Mouse (Mus musculus) ovary, adult 18-20 months (tissue): ENCODE measurements around the gene Ola1.

Experiments used
- DNase-seq: peaks from one replicate; pipeline ENCODE4 v3.0.0; 2022; ENCODE audit warnings: low spot score, mixed read lengths

Ola1 gene

DNA sequence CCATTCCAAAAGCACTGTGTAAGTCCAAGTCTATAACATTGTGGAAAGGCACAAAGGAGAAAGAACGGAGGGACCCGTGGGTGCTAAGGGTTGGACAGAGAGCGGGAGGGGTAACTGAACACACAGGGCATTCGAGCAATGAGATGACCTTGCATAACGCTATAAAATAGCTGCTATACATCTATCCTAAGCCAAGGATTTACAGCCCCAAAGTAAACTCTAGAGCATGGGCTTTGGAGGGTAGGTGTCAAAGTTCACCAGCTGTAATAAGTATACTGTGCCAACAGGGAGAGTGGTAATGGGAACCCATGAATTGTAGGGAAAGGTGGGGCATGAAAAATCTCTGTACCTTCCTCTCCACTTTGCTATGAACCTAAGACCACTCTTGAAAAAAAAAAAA, at the start of gene Ola1:
Gene Ola1, minus strand, starts transcription at position 12 of the 400 bp plus-strand sequence.
- DNase-seq = no peak

DNA sequence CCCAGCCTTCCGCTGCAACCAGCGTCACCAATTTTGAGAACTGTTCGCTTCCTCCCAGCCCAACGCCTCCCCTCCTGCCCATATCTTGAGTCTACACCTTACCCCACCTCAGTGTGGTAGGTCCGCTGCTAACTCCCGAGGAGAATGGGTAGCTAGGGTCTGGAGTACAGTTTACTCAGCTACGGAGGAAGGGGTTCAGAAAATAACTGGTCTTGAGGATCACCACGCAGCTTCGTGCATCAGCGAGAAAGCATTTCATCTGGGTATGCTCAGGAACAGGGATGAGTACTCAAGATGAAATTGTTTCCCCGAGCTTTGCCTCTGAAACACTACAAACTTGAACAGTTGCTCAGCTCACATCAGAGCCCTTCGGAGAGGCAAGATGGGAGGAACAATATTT, 49.6 kb upstream of the Ola1 start:
- no peak for DNase-seq

DNA sequence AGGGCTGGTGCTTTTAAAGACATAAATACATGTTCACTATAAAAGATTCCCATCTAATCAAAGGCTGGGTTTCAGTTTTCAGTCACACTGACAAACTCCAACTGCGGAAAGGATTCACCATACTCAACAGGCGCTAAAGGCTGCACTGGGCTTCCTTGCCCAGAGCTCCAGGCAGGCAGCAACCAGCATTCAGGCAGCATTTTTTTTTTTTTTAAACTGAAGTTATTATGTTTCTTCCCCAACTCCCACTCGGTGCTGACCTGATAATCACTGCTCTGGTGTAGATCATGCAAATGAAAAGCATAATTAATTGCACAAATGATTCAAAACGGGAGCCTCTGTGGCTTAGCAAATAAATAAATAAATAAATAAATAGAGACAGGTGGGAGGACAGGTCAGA, 49.1 kb upstream of the Ola1 start:
- DNase-seq = no peak

DNA sequence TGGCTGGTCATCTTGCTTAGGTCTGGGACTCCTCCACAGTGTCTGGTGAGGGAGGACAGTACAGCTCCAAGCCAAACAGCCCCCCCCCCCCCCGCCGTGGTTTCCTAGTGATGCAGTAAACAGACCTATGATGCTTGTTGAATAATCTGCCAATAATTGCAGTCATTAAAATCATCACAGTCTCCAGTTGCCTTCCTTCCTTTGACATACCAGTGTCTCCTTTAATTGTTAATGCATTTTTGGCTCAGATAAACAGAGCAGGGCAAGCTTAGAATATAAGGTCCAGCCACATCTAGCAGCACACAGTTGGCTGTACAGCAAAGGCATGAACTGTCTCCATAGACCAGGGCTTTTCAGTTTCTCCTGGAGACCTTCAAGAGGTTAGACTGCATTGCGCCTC, 48.5 kb upstream of the Ola1 start:
- DNase-seq = no peak

DNA sequence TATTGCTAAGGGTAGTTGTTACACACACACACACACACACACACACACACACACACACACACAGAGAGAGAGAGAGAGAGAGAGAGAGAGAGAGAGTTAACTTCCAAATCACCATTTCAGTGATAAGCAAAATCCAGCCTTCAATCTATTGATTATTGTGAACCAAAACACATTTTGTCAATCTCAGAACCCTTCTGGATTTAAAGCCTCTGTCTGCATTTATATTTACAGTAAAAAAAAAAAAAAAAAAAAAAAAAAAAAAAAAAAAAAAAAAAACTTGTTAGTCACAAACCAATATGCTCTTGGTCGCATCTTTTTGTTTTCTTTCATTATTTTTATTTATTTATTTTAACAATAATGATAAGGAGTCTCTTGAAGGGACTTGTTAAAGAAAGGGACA, 47.9 kb upstream of the Ola1 start:
- no peak for DNase-seq

DNA sequence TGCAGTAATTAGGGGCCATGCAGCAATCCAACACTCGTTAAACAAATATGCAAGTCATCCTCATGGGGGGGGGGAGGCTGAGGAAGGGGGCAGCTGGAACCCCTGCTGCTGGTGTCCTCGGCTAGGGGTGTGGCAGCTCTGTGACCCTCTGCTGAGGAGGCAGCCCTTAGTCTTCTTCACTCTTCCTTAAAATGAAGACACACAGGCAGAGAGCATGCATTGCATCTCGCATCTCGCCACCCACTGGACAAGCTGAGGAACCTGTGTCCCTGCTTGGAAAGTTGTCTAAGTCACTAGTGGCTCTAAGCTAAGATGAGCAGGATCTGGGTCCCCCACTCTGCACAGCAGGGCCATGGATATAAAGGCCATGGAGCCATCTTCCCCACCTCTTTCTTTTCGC, 47.3 kb upstream of the Ola1 start:
- DNase-seq = no peak

DNA sequence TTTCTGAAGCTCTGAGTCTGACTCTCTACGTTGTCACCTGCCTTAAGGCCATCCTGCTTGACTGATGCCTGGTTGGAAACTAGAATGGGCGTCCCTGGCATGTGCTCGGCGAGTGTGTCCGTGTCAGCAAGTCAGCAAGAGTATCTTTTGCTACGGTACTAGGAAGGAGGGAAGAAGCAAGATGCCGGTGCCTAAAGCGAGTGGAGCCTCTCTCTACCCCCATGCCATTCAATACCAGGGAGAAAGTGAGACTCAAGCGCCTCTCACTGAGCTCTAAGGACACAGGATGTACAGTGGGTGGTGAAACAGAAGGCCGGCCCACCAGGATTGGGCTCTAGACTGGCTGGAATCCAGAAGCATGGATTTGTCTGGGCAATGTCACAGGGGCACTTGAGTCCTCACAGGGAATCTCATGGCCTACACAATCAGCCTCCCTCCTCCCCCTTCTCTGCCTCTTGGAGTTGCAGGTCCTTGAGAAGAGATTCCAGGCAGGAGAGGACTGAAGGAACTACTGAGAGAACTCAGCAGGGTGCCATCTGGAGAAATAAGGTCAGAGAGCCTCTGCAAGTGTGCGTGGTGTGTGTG, 46.0 kb upstream of the Ola1 start:
- no peak for DNase-seq

DNA sequence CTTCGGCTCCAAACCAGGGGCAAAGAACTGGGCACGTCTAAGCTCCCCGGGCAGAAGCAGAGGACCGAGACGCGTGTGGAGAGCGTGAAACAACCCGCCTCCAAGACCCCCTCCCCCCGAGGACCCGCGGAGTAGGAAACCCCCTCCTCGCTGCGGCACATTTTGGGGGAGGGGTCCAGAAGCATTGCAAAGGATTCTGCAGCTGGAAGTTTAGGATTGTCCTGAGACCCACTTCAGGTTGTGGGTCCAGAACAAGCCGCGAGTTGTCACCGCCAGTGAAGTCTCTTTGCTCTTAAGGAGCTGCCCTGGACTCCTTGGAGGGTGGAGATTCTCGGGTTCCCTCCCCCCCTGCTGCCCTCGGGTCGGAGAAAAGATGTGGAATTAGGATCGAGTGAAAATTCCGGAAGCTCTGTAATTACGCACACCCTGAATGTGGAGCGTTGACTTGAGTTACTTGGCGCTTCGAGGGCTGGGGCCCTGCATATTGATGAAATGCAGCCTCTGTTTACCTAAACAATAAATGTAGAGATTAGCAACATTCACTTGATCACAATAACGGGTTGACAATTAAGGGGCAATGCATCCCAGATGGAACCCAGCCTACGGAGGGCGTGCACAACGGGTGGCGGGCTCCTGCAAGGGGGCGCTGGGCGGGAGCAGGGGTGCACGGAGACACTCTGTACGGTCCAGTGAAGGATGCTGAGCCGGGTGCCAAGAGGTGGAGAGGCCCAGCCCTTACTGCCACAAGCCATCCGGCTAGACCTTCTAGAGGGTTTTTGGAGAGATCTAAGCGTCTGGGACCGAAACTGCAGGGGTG, 45.3 kb upstream of the Ola1 start:
- DNase-seq = no peak

DNA sequence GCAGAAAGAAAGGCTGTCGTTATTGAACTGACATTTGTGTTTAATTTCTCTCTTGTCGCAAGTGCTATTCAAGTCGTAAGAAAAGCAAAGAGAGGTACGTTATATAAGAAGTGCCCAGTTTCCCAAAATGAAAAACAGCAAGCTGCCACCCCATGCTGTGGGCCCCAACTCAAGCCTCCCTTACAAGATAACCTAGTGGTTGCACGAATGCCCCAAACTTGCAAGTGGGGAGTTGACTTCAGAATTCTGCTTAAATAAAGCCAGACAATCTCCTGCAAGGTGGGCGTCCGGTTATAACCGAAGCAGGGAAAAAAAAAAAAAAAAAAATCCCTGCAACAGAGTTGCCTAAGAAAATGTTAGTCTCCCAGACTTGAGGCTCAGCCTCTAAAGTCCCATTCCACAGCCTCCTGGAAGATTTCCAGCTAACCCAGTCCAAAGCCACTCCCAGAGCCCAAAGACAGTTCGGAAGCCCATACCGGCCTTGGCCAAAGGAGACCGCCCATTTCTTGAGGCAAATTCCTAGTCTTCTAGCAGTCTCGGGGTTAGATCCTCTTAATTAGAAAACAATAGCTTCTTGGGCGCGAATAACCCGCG, 44.5 kb upstream of the Ola1 start:
- DNase-seq = no peak

DNA sequence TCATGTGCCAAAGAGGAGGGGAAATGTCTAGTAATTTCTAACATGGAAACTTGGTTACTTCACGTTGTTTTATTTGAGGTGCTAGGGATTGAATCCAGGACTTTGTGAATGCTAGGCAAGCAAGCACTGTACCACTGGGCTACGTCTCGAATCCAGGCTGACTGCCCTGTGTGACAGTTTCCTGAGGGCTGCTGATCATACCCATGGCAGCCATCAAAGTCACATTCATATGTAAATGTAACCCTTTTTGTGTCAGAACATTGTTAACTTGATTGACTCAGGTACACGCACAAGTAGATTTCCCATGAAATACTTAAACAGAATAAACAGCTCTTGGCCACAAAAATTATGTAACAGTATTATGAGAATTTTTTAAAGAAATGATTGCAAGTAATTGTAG, 30.0 kb upstream of the Ola1 start:
- DNase-seq = no peak

DNA sequence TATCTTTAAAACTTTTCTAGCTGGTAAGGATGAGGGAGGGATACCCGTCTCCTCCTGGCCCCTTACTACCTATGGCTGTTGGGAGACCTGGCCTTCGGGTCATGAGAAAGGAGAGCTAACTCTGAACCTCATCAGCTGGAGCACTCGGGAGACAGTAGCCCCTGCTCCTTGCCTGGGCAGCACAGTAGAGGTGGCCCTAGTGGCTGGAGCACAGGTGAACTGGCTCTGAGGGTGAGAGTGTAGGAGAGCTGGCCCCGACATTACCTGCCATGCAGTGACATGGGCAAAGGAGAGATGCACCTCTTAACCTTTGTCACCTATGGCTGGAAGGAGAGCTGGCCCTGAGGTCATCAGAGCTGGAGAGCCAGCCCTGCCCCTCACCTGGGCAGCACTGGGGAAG, 22.6 kb upstream of the Ola1 start:
- DNase-seq = no peak

DNA sequence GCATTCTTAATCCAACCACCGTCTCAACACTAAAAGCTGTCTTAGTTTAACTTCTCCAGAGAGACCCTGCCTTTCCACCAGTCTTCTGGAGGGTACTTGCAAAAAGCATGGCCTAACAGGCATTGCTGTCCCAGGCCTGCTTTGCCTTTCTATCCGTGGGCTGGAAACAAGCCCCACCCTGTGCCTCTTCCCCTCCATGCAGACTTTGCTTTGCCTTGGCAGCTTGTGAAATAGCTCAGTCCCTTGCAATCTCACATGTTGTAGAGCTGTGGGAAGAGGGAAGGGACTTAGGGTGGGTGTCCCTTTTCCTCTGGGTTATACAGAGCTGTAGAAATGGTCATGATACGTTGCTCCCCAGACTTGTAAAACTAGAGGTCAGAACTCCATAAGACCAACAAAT, 12.4 kb upstream of the Ola1 start:
- DNase-seq = no peak

DNA sequence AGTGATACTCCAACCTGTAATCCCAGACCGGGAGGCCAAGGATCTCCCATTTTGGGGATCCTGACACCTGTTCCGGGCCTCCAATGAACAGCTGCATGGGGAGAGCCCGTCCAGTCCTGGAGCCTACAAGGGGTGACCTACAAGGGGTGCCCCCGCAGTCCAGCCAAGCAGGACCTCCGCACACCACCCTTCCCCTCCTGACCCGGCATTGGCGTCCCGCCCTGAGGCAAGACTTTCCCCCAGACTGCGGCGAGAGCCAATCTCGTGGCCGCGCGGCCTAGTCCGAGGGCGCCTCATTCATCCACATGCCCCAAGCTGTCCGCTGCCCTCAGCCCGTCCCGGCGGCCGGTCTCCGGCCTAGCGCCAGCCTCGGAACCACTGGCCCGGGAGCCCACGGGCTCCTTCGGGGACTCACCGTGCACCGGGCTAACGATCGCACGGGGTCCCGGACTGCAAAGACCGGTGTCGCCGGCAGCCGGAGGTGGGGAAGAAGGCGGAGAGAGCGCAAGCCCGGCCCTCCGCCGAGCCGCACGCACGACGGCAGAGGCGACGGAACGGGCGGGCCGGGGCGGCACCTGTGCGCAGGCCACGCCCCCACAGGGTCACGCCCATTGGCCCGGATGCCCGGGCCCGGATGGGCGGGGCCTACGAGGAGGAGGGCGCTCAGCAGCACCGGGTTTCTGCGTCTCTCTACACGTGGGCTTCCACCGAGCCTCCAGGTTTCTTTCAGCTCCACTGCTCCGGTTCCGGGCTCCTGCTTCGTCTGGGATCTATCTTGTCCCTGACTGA, 4.7 kb downstream of the Ola1 start:
- DNase-seq = peak; percentile 90

DNA sequence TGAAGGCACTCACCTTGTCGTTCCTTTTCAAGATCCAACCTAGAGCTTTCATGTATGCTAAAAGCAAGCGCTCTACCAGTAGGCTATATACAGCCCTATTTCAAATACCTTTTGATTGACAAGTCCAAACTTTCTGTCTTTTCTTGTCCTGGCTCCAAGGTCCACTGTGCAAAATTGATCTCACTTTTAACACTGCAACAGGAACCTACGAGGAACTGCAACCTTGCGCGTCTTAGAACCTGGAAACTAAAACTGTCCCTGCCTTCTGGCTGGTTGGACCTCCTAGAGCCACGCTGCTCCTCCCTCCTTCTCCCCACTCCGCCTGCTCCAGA, 5.2 kb downstream of the Ola1 start:
- DNase-seq = no peak

DNA sequence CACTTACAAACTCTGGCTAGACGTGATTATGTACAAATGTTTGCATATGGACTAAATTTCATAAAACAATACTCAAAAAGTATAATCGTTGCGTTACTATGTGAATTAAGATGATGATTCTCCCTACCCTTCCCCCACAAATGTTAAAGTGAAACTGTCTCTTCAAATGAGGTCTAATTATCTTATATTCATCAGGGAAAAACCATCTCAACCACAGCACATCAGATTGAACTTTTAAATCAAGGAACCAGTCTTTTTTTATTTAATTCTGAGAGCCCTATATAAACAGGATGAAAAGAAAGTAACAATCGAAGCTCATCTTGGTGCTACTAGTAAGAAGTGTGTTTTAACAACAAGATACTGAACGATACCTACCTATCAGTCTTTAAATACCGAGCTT, 14.4 kb downstream of the Ola1 start:
- DNase-seq = no peak

DNA sequence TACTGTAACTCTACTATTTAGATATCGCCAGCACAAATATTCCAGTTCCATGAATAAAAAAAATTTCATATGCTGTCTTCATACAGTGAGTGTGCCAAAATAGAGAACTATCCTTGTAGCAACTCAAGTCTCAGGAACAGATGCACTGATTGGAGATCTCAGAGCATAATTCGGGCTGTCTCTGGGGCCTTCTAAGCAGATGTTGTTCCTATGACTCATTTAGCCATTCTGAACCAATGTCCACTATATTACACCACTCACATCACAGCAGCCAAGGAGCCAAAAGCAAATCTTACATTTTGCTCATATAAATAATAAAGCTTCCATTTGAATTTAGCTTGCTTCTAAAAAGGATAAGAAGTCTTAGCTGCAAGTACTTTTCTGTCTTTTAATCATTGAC, 30.2 kb downstream of the Ola1 start:
- no peak for DNase-seq

DNA sequence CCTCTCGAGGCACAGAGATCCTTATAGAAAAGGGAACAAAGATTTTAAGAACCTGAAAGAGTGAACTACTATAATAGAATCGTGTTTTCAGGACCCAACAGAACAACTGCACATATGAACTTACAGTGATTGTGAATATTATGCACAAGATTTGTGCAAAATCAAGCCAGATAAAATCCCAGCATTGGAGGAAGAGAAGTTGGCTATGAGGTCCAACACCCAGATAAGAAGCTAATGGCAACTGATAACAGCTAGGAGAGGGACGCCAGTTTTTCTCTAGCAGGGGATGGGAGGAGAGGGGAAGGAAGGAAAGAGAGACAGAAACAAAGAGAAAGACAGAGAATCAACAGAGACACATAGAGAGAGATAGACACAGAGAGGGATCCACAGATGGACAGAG, 33.5 kb downstream of the Ola1 start:
- no peak for DNase-seq

DNA sequence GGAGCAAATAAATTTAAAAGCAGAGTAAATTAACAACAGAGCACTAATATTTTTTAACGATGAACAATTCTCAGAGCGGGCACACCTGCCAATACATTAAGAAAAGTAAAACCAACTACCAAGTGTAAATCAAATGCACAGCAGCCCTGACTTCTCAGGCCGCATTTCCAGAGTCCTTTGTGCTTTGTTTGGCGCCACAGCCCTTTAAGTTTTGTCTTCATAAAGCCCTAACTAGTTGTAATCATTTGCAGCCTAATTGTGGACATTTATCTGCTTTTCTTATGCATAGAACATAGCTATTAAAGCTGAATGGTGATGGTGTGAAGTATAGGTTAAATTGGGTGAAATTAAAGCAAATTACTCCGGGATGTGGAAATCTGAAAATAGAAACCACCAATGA, 49.2 kb downstream of the Ola1 start:
- DNase-seq = no peak

DNA sequence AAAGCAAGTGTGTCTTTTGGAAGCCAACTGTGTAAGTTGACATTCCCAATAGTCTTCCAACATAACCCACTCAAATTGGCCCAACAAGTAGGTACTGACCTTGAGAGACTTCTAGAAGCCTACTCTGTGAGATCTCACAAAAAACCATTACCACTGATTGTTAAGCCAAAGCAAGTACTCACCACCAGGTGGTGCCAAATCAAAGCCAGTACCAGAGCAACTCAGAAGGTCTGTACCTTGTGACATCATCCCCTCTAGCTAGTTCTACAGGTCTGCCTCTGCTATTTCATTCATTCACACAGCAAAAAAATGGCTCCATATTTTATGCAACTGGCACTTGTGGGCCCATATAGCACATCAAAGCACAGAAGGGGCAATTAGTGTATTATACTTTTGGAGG, 51.6 kb downstream of the Ola1 start:
- no peak for DNase-seq

DNA sequence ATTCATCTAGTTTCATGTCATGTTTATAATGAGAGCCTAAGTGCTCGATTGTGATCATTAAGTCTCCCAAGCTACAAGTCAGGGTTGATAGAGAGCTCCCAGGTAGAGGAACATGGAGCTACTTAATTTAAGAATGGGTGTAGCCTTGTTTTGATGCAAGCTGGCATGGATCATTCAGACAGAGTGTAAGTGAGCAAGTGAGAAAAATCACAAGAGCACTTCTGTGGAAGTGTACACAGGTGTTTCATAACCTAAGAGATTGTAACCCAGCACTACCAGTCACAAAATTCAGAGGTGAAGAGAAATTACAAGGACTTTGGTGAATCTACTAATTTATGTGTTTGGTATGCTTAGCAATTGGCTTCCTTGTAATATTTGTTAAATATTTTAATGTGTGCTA, 54.1 kb downstream of the Ola1 start:
- no peak for DNase-seq

DNA sequence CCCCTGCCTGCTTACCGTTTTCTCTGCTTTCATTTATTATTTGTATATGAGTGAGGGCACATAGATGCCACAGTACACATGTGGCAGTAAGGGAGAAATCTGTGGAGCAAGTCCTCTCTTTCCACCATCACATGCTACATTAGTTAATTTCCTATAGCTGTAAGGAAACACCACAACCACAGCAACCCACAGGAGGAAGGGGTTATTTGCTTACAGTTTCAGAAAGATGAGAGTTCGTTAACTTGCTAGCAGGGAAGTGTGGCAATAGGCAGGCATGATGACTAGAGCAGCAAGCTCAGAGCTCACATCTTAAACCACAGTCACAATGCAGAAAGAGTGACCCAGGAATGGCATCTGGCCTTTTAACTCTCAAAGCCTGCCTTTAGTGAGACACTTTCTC, 58.0 kb downstream of the Ola1 start:
- DNase-seq = no peak

DNA sequence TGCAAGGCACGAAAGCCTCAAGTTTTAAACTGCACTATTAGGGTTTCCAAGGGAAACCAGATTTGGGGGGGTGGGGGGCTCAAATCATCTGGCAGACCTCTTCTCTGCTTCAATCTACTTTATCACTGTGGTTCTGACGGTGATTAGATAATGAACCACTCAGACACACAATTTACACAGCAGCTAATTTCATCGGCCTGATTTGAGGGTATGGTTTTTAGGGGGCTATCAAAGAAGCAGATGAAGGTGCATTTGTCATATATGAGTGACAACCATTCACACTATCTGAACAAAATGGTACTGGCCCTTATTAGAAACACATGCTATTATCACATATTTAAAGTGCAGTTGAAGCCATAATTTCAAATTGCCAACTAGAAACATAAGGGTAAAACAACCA, 61.5 kb downstream of the Ola1 start:
- no peak for DNase-seq

DNA sequence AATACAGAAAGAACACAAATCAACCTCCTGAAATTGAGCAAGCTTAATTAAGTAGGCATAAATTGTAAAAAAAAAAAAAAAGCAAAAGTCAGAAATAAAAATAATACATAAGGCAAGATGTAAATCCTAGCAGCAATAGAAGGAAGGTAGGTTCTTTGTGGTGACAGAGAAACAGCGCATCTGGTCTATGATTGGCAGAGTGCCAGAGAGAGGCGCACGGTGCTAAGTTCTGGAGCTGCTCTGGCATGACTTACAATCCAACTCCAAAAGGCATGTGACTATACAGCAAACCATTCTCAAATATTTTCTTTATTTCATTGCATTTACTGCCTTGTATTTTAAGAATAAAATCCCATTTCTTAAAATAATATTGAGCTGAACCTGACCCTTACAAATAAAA, 68.2 kb downstream of the Ola1 start:
- DNase-seq = no peak
